Mouse (Mus musculus): Measurements from ENCODE around the gene Pacsin1. TPM values are rescaled to one million over a fixed set of nuclear protein-coding genes. Genes with fewer than 3 reads are reported as not detected.

Pacsin1 gene
- total RNA-seq, 2 experiments from 2014 or later, result 204 to 211 TPM

GRCm38 (mm10) chr17:27750451-27750942, 95.2 kb downstream of the Pacsin1 start:
- no peak for DNase-seq (ENCODE audit: extremely low spot score in 1 of 2, low spot score in 2 of 2)
- intact Hi-C loops (cut with DNase I), result no loop called here

- intact Hi-C loops (cut with DNase I), result no loop called here
- no peak for DNase-seq (ENCODE audit: extremely low spot score in 1 of 2, low spot score in 2 of 2)
These were observed 96.2 kb downstream of the Pacsin1 start for GRCm38 (mm10) chr17:27751314-27752202.

- intact Hi-C loops (cut with DNase I), result loop anchor here (5.0 kb wide), 1 partner anchor 228 kb away; no protein-coding TSS in a partner anchor
These were observed 104.9 kb downstream of the Pacsin1 start for GRCm38 (mm10) chr17:27760169-27760568.

More at GRCm38 (mm10) chr17:27760169-27760568, 104.9 kb downstream of the Pacsin1 start:
- no peak for DNase-seq (ENCODE audit: extremely low spot score in 1 of 2, low spot score in 2 of 2)

Other genes with a start within 250 kb of the Pacsin1 start
- 10 to 100 TPM; 23.7 to 24.2 TPM for gene Grm4, start 134.1 kb upstream of the Pacsin1 start, total RNA-seq (2021)
- gene Hmga1, start 99.0 kb upstream of the Pacsin1 start, total RNA-seq (2021), result 10 to 100 TPM; 40.6 TPM
- 10 to 100 TPM; 80.4 to 95.9 TPM for gene AI413582, start 89.8 kb upstream of the Pacsin1 start, total RNA-seq (2021)
- gene Nudt3, start 32.0 kb upstream of the Pacsin1 start, total RNA-seq (2021), result 100 to 1,000 TPM; 497 to 524 TPM
- gene RPS10-NUDT3, start 20.3 kb upstream of the Pacsin1 start, total RNA-seq (2021), result not detected
- gene Rps10, start 18.8 kb upstream of the Pacsin1 start, total RNA-seq (2021), result 100 to 1,000 TPM; 503 to 512 TPM
- gene Spdef, start 73.4 kb downstream of the Pacsin1 start, total RNA-seq (2021), result 1 to 10 TPM; 1.3 to 2.0 TPM
- gene D17Wsu92e, start 165.1 kb downstream of the Pacsin1 start, total RNA-seq (2021), result 100 to 1,000 TPM; 106 to 107 TPM
- 10 to 100 TPM; 72.1 to 76.6 TPM for gene Snrpc, start 182.6 kb downstream of the Pacsin1 start, total RNA-seq (2021)
- 10 to 100 TPM; 22.9 to 23.8 TPM for gene Uhrf1bp1, start 200.9 kb downstream of the Pacsin1 start, total RNA-seq (2021)